Mouse (Mus musculus) left cerebral cortex, postnatal 25 days (tissue): ENCODE measurements around the gene Fosl2. TPM values are rescaled to one million over a fixed set of nuclear protein-coding genes. Genes with fewer than 3 reads are reported as not detected.

ENCODE experiments used
- DNase-seq, 2 experiments: peaks; one replicate each; pipeline ENCODE4 v3.0.0; 2022; ENCODE audit warnings: low spot score in 2 of 2, mixed read lengths in 1 of 2
- intact Hi-C: fragments of 180-260 bp; cut with DNase I; formaldehyde crosslinking; loops from one replicate; pipeline ENCODE4 v1.15.1; 2025
- total RNA-seq, 2 experiments: library from RNA; stranded (reverse); gene quantifications; 2 replicates each; pipeline ENCODE4 v1.2.3; 2021

Fosl2 gene
- total RNA-seq, 2 experiments from 2014 or later: 41.8 to 45.5 TPM

DNA sequence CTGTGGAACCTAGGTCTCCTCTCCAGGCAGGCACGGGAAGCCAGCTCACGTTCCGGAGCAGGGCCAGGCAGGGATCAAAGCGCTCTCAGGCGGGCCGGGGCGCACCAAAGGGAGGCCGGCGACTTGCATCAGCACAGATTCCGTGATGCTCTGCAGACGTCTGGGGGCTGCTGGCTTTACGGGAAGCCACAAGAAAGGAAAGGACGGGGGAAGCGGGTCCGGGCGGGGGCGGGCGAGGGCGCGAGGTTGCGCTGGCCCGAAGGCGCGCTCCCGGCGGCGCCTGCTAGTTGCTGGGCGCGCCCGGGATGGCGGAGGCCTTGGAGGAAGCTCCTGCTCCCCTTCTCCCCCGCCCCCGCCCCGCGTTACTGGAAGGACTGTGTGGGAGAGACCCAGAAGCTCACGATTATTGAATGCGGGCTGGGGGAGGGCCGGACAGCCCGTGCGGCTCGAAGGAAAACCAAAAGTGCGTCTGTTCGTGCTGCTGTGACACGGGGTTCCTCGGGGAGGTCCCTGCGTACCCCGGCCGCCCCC, 2.6 kb upstream of the Fosl2 start:
- intact Hi-C loops: loop anchor here (10.0 kb wide), 3 partner anchors 208 to 348 kb away; no protein-coding TSS in a partner anchor
- DNase-seq: peak; percentile 53 to 64

DNA sequence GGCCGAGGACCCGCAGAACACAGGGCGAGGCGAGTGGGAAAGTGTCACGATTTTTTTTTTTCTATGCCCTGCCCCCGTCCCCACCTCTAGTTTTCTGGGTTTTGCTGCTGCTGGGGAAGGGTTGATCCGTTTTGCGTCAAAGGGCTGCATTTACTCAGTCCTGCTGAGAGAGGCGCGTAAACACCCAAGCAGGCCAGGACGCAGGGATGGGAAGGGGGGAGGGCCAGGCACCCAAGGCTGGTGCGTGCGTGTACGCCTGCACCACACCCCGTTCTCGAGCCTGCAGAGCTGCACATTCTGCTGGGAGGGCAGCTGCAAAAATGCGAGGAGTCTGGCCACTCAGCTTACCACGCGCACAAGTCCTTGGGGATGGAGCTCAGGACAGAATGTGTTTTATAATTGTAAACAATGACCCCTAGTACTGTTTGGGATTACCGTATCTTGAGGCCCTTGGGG, 2.0 kb upstream of the Fosl2 start:
- DNase-seq: peak; percentile 76 to 88
- intact Hi-C loops: loop anchor here (2.0 to 10.0 kb wide), 5 partner anchors 97 to 383 kb away; no protein-coding TSS in a partner anchor

GRCm38 (mm10) chr5:32134051-32134732, 1.4 kb upstream of the Fosl2 start:
- intact Hi-C loops: loop anchor here (2.0 to 10.0 kb wide), 5 partner anchors 97 to 383 kb away; no protein-coding TSS in a partner anchor

GRCm38 (mm10) chr5:32134903-32135335, 682 bp upstream of the Fosl2 start:
- DNase-seq: peak in 1 of 2 experiments; percentile 84
- intact Hi-C loops: loop anchor here (1.0 to 10.0 kb wide), 7 partner anchors 98 to 438 kb away; partner anchors contain the start of genes Babam2 and Rbks

More at GRCm38 (mm10) chr5:32134051-32134732, 1.4 kb upstream of the Fosl2 start:
- DNase-seq: peak; percentile 18 to 38

- intact Hi-C loops: loop anchor here (2.0 to 10.0 kb wide), 4 partner anchors 212 to 574 kb away; no protein-coding TSS in a partner anchor
- DNase-seq: peak; percentile 55
Measured at GRCm38 (mm10) chr5:32136301-32136863, 781 bp downstream of the Fosl2 start.

DNA sequence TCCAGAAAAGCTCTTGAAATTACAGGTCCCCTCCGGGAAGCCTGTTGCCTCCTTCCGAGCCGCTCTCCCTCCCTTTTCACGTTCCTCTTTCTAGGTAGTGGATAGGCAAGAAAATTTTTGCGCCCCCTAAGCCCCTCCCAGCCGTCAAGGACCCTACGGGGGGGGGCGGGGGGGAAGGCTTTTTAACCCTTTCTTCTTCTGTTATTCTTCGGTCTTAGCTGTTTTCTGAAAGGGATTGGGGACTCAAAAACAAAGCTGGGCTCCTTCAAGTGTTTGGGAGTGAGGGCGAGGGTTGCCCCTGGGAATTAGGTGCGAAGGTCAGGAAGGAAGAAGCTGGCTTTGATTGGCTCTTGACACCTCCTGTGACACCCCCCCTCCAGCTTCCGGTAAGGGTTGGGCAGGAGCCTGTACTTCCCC, 1.5 kb downstream of the Fosl2 start:
- DNase-seq: no peak
- intact Hi-C loops: loop anchor here (2.0 to 10.0 kb wide), 4 partner anchors 212 to 574 kb away; no protein-coding TSS in a partner anchor

DNA sequence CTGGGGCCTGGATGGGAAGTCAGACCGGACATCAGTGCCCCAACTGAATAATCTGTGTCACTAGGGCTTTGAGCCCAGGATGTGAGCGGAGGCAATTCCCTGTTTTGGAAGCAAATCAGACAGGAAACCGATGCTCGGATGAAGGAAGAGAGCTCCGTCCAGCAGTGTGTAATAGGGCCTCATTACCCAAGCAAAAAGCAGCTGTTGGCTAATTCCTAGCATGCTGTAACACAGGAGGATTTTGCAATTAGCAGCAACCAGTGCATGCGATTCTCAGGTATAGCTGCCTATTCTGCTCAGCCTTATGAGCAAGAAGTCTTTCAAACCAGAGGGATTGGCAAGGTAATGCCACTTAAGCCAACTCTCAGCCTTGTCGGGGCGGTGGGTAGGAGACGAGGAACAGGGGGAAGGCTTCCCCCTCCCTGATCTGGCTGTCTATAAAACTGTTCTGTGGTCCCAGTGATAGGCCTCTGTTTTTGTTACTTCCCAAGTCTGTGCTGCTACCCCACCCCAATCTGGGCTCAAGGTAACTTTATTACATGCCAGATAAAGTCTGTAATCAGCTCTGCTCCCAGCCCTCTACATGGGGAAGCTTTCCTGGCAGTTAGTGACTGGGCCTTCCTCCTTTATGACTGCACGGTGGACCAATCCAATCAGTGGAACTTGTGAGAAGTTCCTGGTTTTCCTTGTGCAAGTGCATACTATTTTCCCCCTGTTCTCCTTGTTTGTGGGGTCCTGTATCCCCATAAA, 3.0 kb downstream of the Fosl2 start:
- intact Hi-C loops: loop anchor here (1.0 to 10.0 kb wide), 5 partner anchors 214 to 542 kb away; partner anchors contain the start of gene Mrpl33
- DNase-seq: no peak

DNA sequence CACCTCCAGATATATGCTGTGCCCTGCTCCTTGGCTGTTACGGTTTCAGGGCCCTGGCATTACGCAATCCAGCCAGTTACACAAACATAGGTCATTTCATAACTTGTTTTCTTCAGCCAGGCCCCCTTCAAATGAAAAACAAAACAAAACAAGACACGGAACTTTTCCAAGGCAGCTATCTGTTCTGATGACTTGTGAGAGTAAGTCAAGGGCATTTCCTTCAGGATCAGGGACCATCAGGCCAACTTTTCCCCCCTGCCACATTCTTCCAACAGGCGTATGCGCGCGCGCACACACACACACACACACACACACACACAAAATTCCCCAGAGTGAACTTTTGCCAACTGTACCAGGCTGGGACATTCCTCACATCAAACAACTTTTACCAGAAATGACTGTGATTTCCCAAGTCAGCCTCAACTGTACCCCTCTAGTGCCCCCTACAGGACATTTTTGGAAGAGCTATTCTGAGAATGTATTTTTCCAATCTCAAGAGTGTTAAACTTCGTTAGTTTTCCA, 4.0 kb downstream of the Fosl2 start:
- DNase-seq: peak; percentile 65 to 79
- intact Hi-C loops: loop anchor here (1.0 to 10.0 kb wide), 6 partner anchors 57 to 543 kb away; partner anchors contain the start of gene Mrpl33

DNA sequence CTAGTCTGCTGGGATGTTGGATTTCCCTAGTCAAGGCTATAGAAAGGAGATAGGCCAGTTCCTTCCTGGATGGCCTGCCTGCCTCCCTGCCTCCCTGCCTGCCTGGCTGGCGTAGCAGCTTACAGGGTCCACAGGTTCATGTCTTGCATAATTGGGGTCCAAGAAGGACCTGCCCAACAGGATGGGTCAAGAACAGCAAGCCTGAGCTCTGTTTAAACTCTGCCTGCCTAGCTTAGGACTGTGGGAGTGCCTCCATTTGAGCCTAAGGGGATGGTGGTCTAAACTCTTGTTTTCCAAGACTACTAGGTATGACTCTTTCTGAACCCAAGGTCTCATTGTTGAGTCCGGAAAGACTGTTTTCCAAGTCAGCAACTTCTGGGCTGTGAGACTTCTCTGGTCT, 6.3 kb downstream of the Fosl2 start:
- intact Hi-C loops: loop anchor here (2.0 kb wide), 1 partner anchor 55 kb away; no protein-coding TSS in a partner anchor
- no peak for DNase-seq

DNA sequence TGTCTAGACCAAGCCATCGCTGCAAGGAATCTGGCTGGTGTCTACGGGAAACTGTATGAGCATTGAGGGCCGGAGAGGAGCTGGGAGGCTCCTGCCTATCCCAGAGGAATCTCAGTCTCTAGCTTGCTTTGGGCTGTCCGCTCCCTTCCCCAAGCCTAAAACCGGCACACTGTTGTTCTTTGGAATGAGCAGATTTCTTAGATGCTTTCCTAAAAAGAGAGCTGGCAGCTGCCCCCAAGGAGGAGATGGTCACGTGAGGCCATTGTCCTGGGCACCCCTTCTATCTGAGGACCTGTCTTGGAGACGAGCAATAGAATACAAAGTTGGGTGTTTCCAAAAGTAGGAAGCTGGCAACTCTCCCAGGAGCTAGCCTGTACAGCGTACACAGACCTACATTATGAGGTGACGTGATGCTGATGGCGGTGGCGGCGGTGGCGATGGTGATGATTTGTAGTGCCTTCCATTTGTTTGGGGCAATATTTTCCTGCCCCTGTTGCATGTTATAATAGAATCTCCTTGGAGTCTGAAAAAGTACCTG, 7.9 kb downstream of the Fosl2 start:
- intact Hi-C loops: no loop called here
- no peak for DNase-seq

DNA sequence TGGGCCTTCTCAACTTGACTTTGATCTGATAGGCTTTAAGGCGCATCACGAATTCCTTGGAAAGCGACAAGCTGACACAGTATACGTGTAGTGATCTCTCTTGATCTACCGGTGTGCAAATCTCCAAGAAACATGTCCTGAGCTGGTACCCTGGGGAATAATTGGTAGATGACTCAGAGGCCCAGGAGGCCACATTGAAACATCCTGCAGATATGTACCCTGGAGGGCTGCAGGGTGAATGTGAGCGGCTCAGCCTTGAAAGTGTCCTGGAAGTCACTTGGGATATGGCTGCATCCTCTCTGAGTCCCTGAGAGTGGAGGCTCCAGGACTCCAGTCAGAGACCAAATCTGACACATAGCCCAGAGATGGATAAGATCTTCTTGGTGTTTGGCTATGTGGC, 10.7 kb downstream of the Fosl2 start:
- DNase-seq: no peak
- intact Hi-C loops: no loop called here

DNA sequence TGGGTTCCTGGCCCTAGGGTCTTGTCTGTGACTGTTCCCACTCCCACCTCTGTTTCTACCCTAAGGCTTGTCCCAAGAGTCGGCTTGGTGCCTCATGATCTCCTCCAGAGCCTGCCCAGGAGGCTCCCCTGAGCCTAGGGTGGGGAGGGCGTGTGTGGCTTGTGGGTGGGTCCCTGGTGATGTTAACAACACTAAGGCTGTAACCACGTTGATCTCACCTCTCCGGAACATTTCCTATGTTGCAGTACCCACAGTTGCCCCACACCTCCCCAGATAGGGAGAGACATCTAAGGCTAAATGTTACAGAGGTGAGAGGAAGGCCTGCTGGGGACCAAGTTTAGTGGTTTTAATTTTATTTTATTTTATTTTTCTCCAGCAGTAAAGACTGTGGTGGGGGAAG, 13.0 kb downstream of the Fosl2 start:
- intact Hi-C loops: no loop called here
- DNase-seq: no peak

DNA sequence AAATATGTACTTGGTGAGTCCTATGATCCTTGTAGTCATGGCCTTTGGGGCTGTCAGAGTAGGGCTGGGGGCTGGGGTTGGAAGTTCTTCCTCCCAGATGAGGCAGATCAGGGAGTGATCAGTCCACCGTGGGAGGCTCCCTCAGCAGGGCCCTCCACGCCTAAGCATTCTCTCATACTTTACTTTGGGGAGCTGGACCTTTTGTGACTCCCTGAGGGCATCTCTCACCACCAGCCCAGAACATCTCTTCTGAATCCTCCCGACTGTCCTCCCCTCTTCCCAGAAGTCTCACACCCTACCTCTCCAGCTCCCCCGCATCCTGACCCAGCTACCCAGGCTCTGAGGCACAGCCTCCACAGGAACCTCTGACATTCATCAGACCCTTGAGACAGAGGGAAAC, 15.6 kb downstream of the Fosl2 start:
- intact Hi-C loops: no loop called here
- DNase-seq: no peak

GRCm38 (mm10) chr5:32152725-32153417, 17.3 kb downstream of the Fosl2 start:
- no peak for DNase-seq
- intact Hi-C loops: no loop called here

DNA sequence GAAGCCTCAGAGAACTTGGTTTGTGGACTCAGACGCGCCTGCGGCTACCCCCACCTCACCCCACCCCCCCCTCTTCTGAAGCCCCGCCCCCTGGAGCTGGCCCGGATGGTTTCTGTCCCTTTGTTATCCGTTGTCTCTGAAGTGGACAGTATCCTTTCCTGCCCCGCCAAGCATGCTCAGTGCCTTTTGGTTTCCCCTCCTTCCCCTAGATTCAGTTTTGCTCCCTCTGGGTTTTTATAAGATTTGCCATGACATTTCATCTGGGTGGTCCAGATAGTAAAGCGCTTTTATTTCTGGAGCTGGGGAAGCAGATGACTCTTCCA, 17.8 kb downstream of the Fosl2 start:
- DNase-seq: no peak
- intact Hi-C loops: no loop called here

DNA sequence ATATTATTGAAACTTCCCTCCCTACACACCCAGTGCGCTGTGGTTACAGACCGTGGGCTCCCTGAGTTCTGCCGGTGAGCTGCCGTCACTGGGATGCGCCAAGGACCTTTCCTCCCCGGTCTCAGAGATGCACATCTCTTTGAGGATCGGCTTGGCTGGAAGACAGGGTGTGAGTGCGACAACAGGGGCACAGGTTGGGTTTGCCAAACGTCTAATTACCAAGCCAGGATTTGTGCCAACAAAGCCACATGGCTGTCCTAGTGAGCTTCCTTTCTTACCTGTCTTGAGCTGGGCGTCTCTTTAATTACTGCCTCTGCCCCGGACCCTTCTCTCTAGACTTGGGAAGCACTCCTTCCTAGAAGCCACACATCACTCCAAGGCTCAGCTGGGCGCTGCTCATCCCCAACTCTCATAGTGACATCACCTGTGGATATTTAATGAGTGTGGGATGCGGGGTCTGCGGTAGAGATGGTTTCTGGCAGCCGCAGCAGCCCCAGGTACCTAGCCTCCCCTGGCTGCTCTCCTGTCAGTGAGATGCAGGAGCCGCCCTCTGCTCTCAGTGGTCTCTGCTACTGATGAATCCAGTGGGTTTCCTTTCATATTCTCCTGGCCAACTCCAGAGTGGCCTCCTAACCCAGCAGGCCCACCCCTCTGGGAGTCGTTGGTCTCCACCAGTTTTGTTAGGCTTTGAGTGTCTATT, 18.3 kb downstream of the Fosl2 start:
- intact Hi-C loops: no loop called here
- no peak for DNase-seq

DNA sequence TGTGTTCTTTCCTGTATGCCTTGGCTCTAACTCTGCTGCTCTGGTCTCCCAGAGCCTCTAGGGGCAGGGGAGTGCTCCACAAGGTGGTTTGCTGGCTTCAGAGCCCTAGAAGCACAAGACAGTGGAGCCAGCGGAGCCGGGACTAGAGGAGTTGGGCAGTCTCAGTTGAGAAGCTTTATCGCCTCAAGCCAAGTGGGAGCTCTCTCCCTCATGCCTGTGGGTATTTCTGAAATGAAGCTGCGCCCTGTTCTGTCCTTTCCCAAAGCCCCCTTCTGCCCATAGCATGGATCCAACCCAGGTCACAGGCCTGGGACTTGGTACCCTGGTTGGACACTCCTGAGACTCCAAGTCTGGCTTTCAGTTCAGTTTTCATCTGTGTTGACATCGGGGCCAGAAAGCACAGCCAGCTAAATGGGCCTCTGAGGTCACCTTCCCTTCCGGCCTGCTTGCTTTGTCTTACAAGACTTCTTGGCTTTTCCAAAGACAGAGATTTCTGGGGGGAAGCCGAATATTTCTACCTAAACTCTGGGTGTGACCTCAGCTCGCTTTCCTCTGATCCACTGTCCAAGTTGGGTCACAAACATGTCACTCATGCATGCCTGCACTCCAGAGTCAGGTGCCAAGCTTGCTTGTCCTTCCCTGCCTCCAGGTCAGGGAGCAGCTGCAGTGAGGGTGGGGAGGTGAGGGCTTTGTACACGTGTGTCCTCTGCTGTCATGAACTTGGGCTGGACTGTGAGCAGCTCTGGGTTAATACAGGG, 19.5 kb downstream of the Fosl2 start:
- DNase-seq: no peak
- intact Hi-C loops: no loop called here
